Mouse (Mus musculus): ENCODE results near the gene C2cd2l. TPM values are rescaled to one million over a fixed set of nuclear protein-coding genes. Genes with fewer than 3 reads are reported as not detected.
A peak's percentile ranks its signal among the peaks of the same experiment; 100 is the strongest.
"Not testable (repeated sequence)": the region's sequence is repeated elsewhere in the genome, so short reads cannot be mapped to it uniquely, and the experiment has no call there.

C2cd2l gene
- total RNA-seq, 2 experiments from 2014 or later: 12.0 to 12.2 TPM

DNA sequence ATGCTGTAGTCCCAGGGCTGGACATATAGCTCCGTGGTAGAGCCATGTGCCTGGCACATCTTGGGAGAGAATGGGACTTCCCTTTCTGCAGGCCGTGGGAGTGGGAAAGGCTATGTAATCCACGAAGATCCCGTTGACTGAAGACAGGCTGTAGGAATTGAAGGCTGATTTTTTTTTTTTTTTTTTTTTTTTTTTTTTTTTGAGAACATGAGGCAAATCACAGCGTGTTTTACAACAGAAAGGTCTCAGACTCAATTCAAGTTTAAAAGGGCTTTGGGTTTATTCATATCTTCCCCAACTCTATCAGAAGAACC, 16.0 kb upstream of the C2cd2l start:
- DNase-seq: no peak

DNA sequence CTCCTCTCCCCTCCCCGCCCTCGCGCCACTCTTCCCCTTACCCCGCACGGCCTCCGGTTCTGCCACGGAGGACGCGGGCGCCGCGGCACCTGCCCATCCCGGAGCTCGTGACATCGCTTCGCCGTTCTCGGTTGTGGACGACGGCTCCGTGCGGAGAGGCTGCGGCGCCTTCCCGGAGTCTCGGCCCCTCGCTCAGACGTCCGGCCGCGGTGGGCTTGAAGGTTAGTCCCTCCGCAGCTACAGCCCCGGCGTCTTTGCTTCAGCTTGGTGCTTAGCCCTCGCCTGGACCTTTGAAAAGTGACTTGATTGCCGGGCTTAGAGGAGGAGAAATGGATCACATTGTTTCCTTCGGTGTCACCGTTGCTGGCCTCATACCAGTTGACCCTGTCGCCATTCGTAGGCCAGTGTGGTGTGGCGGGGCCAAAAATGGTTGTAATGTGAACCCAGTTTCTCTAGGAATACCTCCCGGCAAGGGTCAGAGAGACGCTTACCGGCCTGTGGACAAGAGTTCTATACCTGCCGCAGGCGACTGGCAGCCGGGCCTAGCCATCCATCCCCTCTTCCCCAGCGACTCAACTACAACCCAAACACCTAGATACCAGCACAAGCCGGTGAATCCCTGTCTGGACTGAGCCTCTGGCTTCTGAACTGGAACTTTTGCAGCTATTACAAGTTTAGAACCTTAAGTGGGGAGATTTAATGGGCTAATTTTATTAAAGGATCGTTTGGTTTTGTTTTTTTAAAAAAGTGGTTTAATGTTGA, 15.4 kb upstream of the C2cd2l start:
- no peak for DNase-seq

DNA sequence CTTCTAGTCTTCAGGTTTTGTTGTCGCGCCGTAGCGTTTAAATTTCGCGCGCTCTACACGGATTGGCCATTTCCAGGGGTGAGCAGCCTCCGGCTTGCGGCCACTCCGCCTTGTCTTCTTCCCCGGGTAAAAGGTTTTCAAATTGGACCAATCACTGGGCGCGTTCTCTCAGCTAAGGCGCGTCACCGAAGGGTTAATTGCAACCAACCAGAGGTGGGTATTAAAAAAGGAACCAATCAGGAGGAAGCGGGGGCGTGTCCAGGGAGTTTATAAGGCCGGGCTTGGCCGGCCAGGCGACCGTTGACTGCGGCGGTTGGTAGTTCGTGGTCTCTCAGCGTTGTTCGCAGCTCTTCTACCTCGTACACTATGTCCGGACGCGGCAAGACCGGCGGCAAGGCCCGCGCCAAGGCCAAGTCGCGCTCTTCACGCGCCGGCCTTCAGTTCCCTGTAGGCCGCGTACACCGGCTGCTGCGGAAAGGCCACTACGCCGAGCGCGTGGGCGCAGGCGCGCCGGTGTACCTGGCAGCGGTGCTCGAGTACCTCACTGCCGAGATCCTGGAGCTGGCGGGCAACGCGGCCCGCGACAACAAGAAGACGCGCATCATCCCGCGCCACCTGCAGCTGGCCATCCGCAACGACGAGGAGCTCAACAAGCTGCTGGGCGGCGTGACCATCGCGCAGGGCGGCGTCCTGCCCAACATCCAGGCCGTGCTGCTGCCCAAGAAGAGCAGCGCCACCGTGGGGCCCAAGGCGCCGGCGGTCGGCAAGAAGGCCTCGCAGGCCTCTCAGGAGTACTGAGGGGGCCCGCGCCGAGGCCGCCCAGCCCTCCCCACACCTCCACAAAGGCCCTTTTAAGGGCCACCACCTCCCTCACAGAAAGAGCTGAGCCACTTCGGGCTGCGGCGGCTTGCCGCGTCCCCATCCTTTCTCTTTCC, 14.6 kb upstream of the C2cd2l start, which contains the start of gene H2afx:
H2afx (plus strand) TSS at position 299 of the 935 bp plus-strand sequence.
- peak; percentile 98 for DNase-seq

DNA sequence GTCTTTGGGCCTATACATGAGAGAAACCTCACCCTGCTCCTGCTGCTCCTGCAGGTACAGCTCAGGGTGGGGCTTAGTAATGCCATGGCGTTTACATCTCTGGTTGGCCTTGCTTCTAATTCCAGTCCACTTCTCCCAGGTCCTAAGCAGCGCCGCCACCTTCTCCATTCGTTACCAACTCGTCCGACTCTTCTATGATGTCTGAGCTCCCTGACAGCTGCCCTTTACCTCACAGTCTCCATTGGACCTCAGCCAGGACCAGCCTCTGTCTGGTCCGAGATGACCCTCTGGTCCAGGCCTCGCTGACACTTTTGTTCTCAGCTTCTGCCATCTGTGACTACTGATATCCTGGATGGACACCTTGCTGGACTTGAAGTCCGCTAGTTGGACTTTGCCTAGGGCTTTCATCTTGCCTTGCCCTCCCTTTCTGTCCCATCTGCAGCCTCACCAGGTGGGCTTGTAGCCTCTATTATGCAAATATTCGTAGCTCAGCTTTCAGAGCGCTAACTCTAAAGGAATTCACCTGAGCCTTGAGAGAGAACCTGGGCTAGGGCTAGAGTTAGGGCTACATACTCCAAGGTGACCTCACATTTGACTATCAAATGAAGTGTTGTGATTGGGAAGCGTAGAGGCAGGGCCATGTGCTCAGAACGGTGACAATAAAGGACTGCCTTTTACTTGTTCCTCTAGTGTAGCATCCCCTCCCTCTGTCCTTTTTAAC, 13.0 kb upstream of the C2cd2l start:
- no peak for DNase-seq

DNA sequence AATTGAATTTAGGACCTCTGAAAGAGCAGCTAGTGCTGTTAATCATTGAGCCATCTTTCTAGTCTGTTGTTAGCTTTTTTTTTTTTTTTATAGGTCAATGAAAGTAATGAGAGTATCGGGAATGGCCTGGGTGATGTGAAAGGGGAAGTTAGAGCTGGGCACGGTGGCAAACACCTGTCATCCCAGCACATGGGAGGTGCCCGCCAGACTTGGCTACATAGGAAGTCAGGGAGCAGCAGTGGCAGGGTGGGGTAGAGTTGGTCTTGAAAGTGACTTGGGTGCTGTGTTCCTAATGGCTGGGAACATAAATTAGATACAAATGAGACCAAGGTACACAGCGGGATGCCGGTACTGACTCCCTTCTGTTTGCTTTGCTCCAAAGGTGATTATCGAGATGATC, 10.7 kb upstream of the C2cd2l start:
- no peak for DNase-seq

DNA sequence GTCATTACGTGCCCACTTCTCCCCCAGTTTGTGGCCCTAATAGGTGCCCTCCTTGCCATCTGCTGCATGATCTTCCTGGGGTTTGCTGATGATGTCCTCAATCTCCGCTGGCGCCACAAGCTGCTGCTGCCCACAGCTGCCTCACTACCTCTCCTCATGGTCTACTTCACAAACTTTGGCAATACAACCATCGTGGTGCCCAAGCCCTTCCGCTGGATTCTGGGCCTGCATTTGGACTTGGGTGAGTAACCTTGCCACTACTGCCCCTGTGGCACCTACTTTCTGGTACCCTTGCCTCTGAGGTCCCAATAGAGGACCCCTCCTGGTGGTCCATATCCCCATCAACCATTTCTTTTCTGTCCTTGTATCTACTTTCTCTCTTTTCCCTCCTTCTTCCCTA, 7.8 kb upstream of the C2cd2l start:
- DNase-seq: no peak

DNA sequence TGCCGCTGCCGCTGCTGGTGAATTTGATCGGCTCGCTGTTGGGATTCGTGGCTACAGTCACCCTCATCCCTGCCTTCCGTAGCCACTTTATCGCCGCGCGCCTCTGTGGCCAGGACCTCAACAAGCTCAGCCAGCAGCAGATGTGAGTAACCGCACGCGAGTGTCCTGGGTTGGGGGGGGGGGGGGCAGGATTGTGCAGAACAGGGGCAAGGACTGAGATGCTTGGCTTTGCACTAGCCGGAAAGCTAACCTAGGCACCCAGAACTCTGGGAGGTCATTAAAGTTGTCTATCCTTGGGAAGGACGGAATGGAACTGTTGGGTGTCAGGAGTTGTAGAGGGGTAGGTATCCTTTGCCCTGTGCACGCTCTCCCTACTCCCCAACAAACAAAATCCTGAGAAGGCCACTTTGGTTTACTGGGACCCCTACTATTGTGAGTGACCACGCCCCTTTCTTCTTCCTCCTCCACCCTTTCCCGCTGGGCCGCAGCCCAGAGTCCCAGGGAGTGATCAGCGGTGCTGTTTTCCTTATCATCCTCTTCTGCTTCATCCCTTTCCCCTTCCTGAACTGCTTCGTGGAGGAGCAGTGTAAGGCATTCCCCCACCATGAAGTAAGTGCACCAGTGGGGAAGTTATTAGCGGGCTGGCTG, 7.1 kb upstream of the C2cd2l start:
- no peak for DNase-seq

DNA sequence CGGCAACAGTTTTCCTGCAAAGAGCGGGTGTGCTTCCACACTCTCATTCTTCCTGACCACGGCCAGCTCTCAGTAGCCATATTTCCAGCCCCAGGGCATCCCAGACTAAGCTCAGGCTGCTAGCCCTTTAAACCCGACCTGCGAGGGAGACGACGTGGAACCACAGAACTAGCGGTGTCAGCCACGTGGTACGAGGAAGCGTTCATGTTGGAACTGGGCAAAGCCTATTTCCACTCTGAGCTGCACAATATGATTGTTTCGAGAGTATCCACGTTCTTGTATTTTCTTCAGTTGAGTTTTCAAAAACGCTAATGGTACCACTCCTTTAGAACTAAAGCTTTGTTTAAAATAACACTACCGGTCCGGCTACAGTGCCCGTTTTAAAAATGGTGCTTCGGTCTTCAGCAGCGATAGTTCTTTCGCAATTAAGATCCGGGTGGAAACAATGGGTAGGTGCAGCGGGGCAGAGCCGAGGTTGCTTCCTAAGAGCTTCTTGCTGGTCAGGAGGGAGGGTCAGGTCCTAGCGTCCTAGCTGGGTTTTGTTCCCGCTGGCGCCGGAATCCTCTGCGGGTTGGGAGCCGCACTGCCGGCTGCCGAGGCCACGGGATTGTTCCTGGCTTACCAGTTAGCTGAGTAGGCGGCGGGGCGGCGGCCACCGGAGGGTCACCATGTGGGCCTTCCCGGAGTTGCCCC, 6.4 kb upstream of the C2cd2l start:
- peak; percentile 80 for DNase-seq

DNA sequence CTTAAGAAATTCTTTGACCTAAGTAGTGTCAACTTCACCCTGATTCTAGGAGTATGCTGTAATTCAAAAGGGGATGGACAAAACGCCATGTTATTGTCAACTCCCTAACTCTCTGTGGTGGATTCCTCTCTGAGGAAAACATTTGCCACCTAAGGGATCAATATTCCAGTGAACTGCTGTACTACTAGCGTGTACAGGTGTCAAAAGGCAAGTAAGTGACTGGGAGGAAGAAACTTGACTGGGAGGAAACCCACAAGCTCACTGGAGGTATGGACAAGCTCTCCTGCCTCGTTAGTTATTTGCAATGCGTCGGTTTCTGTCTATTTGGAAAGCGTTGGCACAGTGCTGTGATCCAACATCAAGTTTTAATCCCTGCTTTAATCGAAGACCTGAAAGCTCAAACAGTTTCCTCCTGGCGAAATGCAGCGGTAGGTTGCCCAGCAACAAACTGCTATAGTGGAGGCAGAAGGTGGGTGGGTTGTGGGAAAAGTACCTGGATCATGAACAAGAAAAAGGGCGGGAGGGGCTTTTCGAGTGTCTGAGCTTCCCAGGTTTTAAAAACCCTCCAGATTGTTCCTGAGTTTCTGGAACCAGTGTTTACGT, 5.8 kb upstream of the C2cd2l start, which contains the start of gene Dpagt1:
Dpagt1 (plus strand) TSS at position 252 of the 603 bp plus-strand sequence.
- no peak for DNase-seq

DNA sequence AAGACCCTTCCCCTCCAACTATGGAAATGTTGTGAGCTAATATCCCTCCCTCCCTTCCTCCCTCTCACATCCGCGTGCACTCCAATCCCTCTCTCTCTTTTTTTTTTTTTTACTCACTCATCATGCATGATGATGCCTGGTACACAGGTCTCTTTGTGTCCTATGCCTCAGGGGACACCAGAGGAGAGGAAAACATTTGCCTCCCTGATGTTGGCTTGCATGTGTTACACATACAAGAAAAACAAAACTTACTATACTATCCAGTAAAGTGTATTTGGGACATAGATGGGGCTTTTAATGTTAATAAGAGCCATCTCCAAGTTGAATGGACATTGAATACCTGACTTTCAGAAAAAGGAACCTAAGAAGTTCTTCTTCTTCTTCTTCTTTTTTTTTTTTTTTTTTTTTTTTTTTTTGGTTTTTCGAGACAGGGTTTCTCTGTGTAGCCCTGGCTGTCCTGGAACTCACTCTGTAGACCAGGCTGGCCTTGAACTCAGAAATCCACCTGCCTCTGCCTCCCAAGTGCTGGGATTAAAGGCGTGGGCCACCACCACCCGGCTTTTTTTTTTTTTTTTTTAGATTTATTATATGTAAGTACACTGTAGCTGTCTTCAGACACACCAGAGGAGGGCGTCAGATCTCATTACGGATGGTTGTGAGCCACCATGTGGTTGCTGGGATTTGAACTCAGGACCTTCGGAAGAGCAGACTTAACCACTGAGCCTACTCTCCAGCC, 5.1 kb upstream of the C2cd2l start:
- not testable (repeated sequence) for DNase-seq

DNA sequence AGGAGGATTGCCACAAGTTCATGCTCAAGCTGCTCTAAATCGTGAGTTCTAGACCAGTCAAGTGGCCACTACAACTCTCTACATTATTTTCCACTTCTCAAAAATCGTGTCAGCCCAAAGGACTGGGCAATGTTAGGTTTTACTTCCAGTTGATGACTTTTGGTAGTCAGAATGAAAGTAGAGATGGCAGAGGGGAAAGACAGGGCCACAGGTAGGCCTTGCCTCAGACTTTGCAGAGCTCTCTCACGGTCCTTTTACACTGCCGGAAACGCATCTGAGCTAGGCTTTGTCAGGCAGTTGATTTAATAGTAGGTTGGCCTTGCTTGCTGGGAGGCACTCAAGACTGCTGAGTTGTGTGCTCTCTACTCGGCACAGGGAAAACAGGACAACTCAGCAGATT, 4.1 kb upstream of the C2cd2l start:
- no peak for DNase-seq

DNA sequence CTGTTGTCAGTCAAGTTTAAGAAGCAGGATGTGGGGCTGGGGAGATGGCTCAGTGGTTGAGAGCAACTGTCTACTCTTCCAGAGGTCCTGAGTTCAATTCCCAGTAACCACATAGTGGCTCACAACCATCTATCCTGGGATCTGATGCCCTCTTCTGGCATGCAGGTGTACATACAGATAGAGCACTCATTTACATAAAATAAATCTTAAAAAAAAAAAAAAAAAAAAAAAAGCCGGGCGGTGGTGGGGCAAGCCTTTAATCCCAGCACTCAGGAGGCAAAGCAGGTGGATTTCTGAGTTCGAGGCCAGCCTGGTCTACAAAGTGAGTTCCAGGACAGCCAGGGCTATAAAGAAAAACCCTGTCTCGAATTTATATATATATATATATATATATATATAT, 3.6 kb upstream of the C2cd2l start:
- DNase-seq: not testable (repeated sequence)

DNA sequence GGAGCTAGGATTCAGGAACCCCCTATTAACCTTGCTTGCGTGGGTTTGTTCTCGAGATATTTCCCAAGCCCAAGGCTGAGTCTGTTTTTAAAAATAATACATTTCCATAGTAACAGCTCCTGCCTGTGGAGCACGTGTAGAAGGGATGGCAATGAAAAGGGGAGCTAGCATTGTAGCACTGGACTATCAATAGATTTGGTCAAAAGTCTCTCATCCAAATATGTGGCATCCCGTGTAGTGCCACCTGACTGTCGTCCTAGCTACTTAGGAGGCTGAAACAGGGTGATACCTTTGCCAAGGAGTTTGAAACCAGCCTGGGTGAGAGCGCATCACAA, 681 bp upstream of the C2cd2l start:
- DNase-seq: no peak

DNA sequence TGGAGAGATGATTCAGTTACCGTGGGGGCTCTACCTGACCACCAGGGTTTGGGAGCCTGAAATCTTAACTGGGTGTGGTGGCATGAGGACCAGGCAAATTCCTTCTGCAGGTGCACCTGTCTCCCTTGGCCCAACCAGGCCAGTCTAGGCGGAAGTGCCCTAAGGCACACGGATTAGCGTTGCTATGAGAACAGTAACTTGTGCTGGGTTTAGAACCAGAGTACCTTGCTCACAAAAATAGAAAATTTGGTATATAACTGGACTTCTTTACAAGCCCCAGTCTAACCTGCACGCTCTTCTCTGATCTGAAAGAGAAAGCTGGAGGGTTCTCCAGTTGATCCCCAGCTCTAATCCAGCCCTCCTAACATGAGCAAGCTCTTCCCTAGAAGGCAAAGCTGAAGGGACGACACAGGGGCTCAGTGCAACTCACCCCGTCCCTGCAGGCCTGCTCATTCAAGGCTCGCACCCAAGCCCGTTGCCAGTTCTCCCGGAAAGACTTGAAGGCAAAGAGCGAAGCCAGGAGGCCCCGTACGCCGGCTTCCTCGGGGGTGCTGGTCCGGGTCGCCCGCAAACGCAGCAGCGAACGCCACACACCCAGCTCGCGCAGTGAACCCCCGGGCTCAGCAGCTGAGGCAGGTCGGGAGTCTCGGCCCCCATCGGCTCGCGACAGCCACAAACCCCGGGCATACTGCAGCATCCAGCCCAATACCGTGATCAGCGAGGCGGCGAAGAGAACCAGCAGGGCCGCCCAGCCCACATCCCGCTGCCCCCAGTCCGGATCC, 789 bp downstream of the C2cd2l start:
- DNase-seq: no peak

DNA sequence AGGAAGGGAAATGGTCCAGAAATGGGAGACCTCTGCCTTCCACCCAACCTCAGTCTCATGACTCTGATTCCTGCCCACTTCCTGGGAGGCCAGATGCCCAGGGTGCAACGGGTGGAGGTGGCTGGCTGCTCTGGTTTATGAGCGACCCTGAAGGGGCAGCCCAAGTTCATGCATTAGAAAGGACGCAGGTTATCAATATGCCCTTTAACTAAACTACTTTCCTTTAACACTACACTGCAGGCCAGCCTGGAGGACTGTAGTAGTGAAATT, 1.3 kb downstream of the C2cd2l start:
- DNase-seq: no peak

DNA sequence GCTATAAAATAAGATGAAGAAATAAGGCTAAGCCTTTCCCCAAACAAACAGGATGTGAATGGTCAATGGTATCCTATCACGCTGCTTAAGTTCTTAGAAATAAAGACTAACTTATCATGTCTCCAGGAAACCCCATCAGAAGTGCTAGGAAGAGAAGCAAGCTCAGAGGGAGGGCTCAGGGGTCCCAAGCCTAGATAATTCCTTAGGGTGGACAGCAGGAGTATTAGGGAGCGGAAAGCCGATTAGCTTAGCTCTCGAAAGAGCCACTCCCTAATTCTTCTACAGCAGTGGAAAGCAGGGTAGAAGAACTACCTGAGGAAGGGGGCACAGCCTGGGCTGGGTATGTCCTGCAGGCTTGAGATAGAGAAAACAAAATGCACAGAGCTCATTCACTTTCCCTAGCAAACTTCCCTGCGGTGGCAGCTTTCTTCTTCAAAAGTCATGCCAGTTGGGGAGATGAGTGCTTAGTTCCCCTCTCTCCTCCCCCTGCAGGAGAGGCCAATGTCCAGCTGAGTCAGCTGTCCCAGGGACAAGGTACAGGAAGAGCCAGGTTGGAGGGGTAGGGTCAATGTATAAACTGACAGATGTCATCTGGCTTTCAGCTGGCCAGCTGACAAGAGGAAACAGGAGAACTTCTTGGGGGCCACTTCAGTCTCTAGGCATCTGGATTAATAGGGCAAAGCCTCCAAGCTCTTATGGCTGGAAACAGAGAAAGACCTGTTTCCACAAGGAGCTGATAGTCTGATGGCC, 1.8 kb downstream of the C2cd2l start:
- no peak for DNase-seq

DNA sequence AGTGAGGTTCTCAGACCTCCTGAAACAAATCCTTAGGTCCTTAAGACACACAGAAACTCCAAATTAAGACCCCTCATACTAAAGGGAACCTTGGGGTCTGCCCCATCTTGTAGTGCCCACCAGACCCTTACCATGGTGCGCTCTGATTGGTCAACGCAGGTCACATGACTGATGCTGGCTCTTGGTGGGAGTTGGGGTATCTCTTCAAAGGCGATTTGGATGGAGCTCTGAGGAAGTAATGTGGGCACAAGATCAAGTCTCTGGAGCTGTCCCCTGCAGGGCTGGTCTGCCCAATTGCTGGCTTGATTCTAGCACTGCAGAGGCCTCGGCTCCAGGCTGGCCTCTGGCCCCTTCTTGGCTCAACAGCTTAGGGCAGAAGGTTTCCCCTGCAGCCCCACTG, 2.6 kb downstream of the C2cd2l start:
- DNase-seq: no peak

DNA sequence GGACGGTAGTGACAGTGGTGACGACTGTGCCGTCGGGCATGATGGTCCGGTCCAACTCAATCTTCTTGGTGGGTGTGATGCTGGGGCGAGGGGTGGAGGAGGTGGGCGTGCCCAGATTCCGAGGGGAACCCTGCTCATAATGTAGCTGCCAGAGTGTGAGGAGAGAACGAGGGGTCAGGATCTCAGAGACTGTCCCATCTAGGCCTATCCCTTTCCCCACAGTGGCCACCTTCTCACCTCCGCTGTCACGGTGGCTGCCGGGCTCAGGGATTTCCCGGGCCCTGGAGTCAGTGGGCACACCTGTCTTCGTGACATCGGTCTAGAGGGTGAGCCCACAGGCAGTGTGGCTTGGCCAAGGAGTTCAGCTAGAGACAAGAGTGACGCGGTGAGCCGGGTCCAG, 5.2 kb downstream of the C2cd2l start:
- no peak for DNase-seq

DNA sequence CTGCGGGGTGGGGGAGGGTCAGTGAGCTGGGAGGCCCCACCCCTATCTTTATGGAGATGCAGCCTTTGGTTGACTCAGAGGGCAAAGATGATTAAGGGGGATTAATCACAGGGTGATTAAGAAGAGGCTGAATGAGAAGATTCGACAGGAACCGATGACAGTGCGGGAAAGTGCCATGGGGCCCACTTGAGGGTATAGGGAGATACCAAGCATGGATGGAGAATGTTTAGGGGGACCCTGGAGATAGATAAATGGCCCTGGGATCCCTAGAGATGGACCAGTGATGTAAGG, 5.9 kb downstream of the C2cd2l start:
- DNase-seq: no peak

Measured in gastrocnemius, postnatal 25 days (tissue).